Mouse (Mus musculus): ENCODE data around the gene Olfml3.

Olfml3 gene

GRCm38 (mm10) chr3:103740342-103740741 lies 2.5 kb upstream of the Olfml3 start:
- DNase-seq (ENCODE audit: extremely low read depth, low read depth, low spot score), result no peak

DNA sequence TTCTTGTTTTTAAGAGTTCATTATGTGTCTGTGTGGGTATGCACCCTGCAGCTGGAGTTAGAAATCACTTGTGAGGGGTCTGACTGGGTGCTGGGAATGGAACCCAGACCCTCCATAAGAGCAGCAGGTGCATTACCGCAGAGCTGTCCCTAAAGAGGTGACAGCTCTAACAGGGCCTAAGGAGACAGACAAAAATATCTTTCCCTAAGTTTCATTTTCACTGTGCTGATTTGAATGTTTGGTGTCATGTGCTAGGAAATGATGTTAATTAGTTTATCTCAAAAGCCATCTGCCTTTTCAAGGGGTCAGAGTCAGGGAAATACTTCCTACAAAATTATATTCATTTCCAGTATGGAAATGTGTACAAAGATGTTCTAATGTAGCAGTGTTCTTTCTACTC lies 1.5 kb upstream of the Olfml3 start, which contains the start of gene Gm10964:
Gene Gm10964, plus strand, starts transcription at position 38 of the 400 bp plus-strand sequence.
- no peak for DNase-seq (ENCODE audit: extremely low read depth, low read depth, low spot score)

GRCm38 (mm10) chr3:103737061-103737754 lies 593 bp downstream of the Olfml3 start:
- no peak for DNase-seq (ENCODE audit: extremely low read depth, low read depth, low spot score)

DNA sequence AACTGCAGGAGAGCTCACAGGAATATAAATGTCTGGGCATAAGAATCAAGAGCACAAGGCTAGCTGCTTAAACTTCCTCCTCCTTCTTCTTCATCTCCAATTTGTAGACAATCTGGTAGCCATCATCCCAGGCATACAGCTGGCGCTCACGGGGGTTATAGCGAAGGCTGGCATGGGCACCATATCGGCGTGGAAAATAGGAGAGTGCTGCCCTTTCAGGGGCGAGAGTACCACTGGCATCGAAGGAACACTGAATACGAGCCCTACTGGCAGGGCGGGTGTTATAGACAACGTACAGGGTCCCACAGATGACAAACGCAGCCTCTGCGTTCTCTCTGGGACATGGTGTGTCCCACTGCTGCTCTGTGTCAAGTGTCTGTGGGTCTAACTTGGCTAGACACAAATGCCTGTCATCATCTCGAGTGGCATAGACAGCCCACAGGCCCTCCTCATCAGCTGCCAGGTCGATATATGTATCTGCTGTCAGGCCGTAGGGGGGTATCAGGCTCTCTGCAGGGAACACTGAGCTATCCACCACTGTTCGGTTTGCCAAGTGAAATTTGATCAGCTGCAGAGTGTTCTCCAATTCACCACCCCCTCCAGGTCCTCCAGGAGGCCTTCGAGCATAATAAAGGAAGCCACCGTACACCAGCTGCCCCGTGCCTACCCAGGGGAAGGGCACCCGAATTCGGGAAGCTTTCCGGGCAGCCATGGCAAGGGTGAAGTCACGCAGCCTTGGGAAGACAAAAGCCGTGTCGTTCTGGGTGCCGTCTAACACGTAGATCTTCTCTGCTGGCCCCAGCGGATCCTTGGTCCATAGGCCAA lies 1.8 kb downstream of the Olfml3 start:
- DNase-seq (ENCODE audit: extremely low read depth, low read depth, low spot score), result no peak

DNA sequence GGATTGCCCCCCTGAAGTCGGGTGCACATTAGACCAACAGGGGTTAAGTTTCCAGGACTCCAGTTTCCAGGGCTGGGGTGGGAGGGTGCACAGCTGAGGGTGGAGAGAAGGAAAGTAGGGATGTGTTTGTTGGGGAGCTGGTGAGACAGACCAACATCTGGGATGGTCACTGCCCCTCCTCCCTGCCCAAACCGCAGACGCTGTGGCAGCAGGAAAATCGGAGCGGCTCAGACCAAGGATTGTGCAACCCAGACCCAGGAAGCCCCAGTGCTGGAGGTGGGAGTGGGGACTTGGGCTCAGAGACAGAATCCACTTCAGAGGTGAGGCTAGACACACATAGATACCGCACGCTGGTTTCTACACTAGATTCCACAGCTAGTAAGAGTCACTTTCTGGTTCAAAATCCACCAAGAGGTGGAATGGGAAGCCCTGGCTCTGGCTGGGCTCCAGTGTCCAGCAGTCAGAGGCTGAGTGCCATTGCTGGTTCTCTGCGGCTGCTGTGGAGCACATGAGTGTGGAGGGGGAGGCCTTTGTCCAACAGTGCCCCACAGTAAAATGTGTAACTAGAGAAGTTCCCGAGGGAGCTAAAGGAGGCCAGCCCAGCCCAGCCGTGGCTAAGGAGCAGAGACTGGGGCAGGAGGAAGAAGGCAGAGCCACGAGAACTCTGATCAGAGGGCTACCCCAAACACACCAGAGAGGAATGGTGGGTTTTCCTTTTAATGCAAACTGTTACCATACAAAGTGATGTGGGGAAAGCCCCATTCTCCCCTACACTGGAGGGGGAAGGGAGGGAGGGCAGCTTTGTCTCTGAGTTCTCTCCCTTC lies 2.9 kb downstream of the Olfml3 start:
- DNase-seq (ENCODE audit: extremely low read depth, low read depth, low spot score), result no peak

- no peak for DNase-seq (ENCODE audit: extremely low read depth, low read depth, low spot score)
Observed at GRCm38 (mm10) chr3:103733799-103734695, 3.8 kb downstream of the Olfml3 start.

DNA sequence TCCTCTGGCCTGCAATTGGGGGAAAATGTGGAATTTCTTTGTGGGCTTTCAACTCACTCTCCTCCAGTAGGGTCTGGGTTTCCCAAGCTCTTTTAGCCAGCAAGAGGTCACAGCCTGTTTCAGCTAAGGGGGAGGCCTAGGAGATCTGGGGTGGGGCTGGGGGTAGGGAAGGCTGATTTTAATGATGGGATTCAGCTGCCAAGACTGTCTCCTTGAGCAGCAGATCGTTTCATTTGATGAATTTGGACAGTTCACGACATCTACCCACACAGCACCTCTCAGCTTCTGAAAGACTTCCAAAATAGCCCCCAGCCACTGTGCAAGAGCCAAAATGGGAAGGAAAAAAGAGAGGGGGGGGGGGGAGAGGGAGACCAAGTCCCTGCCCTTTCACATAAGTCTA lies 4.6 kb downstream of the Olfml3 start:
- peak; percentile 40 for DNase-seq (ENCODE audit: extremely low read depth, low read depth, low spot score)

GRCm38 (mm10) chr3:103732116-103732515 lies 5.7 kb downstream of the Olfml3 start:
- DNase-seq (ENCODE audit: extremely low read depth, low read depth, low spot score), result peak; percentile 80

DNA sequence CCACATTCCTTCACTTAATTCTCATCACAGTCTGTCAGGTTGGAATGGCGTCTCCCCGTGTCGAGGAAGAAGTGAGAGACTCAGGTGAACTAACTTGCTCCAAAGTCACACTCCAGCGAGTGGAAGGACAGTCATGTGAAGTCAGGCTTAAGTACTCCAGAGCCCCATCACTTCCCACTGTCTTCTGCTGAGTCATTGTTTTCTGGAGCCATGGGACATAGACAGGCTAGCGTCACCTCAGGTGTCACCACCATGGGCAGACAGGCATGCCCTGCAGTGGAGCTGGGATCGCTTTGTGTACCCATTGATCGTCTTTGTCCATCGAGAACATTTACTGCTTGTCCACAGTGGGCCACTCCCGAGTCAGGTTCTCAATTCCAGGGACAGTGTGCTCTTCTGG lies 8.0 kb downstream of the Olfml3 start:
- no peak for DNase-seq (ENCODE audit: extremely low read depth, low read depth, low spot score)

GRCm38 (mm10) chr3:103727813-103728326 lies 9.9 kb downstream of the Olfml3 start:
- DNase-seq (ENCODE audit: extremely low read depth, low read depth, low spot score), result no peak

DNA sequence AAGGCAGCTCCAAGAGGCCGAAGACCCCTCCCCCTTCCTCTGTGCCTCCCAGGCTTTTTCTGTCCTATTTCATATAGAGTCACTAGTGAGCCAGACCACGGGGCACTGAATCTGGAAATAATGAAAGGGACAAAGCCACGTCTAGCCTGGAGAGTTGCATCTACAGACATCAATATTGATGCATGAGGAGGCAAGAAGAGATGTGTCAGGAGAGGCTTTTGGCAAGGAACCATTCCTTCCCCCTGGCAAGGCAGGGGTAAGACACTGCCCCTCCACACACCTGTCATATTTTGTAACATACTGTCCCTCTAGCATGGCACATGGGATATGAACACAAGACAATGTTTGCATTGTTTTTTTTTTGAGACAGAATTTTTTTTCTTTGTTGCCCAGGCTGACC lies 11.2 kb downstream of the Olfml3 start:
- DNase-seq (ENCODE audit: extremely low read depth, low read depth, low spot score), result no peak

- DNase-seq (ENCODE audit: extremely low read depth, low read depth, low spot score), result no peak
Observed at GRCm38 (mm10) chr3:103724137-103724536, 13.7 kb downstream of the Olfml3 start.

GRCm38 (mm10) chr3:103718728-103719127 lies 19.1 kb downstream of the Olfml3 start:
- DNase-seq (ENCODE audit: extremely low read depth, low read depth, low spot score), result no peak

- no peak for DNase-seq (ENCODE audit: extremely low read depth, low read depth, low spot score)
Observed at GRCm38 (mm10) chr3:103716774-103717760, 20.7 kb downstream of the Olfml3 start.

DNA sequence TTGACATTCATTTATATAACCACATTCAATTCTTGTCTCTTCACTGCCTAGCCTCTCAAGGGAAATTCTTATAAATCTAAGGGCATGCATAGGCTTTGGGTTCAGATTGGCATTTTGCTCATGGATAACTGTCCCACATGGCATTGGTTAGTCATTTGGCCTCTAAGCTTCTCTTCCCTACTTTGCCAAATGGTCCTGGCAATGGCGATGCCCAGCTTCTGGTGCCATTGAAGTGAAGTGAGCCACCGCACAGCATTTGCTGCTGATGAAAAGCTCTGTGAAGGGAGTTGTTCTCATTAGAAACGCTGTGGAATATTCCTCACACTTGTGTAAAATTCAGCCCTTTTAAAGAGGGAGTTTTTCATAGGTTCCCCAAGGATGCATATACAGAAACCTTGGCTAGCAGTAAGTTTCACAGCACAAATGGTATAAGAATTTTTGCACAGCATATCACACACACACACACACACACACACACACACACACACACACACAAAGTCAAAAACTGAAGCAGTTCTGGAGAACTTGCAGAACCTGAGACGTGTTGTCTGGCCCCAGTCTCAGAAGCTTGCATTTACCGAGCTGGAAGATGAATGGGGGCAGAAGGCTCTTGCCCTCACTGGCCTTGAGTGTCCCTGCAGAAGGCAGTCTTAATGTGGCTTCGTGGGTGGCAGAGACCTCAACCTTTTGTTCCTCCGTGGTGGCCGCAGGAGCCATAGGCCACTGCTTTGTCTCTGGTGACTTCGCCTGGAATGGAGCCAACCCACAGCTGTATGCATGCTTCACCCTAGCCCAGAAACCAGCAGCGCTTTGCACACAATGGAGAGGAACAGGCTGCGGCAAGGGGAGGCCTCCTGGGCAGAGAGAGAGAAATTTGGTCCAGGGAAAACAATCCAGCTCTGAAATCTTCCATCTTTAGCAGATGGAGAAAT lies 21.8 kb downstream of the Olfml3 start:
- no peak for DNase-seq (ENCODE audit: extremely low read depth, low read depth, low spot score)

- DNase-seq (ENCODE audit: extremely low read depth, low read depth, low spot score), result no peak
Observed at GRCm38 (mm10) chr3:103714942-103715341, 22.9 kb downstream of the Olfml3 start.

- DNase-seq (ENCODE audit: extremely low read depth, low read depth, low spot score), result no peak
Observed at GRCm38 (mm10) chr3:103714236-103714875, 23.4 kb downstream of the Olfml3 start.

Measured in fat pad, adult 2 months (tissue).